Mouse (Mus musculus) gastrocnemius, postnatal 4 days (tissue): ENCODE measurements around the gene Glod5. TPM values are rescaled to one million over a fixed set of nuclear protein-coding genes. Genes with fewer than 3 reads are reported as not detected.

Experiments
- DNase-seq, 2 experiments: peaks; one replicate each; pipeline ENCODE4 v3.0.0; 2021 to 2022; ENCODE audit warnings: low spot score in 2 of 2, mixed read lengths in 2 of 2
- total RNA-seq, 2 experiments: library from RNA; stranded (reverse); gene quantifications; 2 replicates each; pipeline ENCODE4 v1.2.3; 2021

Gene Glod5
- total RNA-seq, 2 experiments from 2014 or later, result not detected

- no peak for DNase-seq
Measured at GRCm38 (mm10) chrX:7968899-7969298, 49.4 kb downstream of the Glod5 start.

- DNase-seq, result no peak
Measured at GRCm38 (mm10) chrX:7968226-7968625, 50.1 kb downstream of the Glod5 start.

GRCm38 (mm10) chrX:7967596-7968201 is 50.6 kb downstream of the Glod5 start:
- no peak for DNase-seq

- DNase-seq, result no peak
Measured at GRCm38 (mm10) chrX:7966161-7966560, 52.1 kb downstream of the Glod5 start.

GRCm38 (mm10) chrX:7963829-7964626 is 54.3 kb downstream of the Glod5 start:
- DNase-seq, result no peak

GRCm38 (mm10) chrX:7958868-7959267 is 59.4 kb downstream of the Glod5 start:
- no peak for DNase-seq

Other genes with a start within 250 kb of the Glod5 start
- 10 to 100 TPM; 24.7 to 34.9 TPM for gene Gripap1, start 228.7 kb downstream of the Glod5 start, total RNA-seq
- gene Kcnd1, start 196.2 kb downstream of the Glod5 start, total RNA-seq, result 1 to 10 TPM; 1.3 to 1.5 TPM
- gene Otud5, start 177.1 kb downstream of the Glod5 start, total RNA-seq, result 10 to 100 TPM; 36.5 to 37.6 TPM
- gene Pim2, start 140.2 kb downstream of the Glod5 start, total RNA-seq, result 1 to 10 TPM; 1.8 TPM
- gene Slc35a2, start 134.5 kb downstream of the Glod5 start, total RNA-seq, result 10 to 100 TPM; 17.0 to 21.2 TPM
- 10 to 100 TPM; 39.3 to 51.3 TPM for gene Pqbp1, start 119.2 kb downstream of the Glod5 start, total RNA-seq
- gene Timm17b, start 119.1 kb downstream of the Glod5 start, total RNA-seq, result 10 to 100 TPM; 61.6 to 63.1 TPM
- gene Gm10491, start 110.7 kb downstream of the Glod5 start, total RNA-seq, result not detected
- gene Gm10490, start 109.0 kb downstream of the Glod5 start, total RNA-seq, result not detected
- gene Pcsk1n, start 98.7 kb downstream of the Glod5 start, total RNA-seq, result under 1 TPM; 0.12 to 0.13 TPM
- gene Eras, start 89.9 kb downstream of the Glod5 start, total RNA-seq, result not detected
- gene Hdac6, start 70.6 kb downstream of the Glod5 start, total RNA-seq, result 10 to 100 TPM; 11.0 to 13.1 TPM
- gene Gata1, start 40.4 kb downstream of the Glod5 start, total RNA-seq, result under 1 TPM; 0.27 to 0.54 TPM
- gene Suv39h1, start 56.3 kb upstream of the Glod5 start, total RNA-seq, result 10 to 100 TPM; 14.7 to 14.9 TPM
- 1 to 10 TPM; 2.8 TPM for gene Was, start 72.0 kb upstream of the Glod5 start, total RNA-seq
- gene Wdr13, start 114.4 kb upstream of the Glod5 start, total RNA-seq, result 10 to 100 TPM; 29.5 to 34.2 TPM
- gene Rbm3, start 127.4 kb upstream of the Glod5 start, total RNA-seq, result 100 to 1,000 TPM; 359 to 459 TPM
- 1 to 10 TPM; 4.6 to 6.1 TPM for gene Tbc1d25, start 157.7 kb upstream of the Glod5 start, total RNA-seq
- gene Ebp, start 175.0 kb upstream of the Glod5 start, total RNA-seq, result 10 to 100 TPM; 22.3 to 24.1 TPM
- 1 to 10 TPM; 4.2 to 5.4 TPM for gene Porcn, start 188.0 kb upstream of the Glod5 start, total RNA-seq
- gene Ftsj1, start 233.9 kb upstream of the Glod5 start, total RNA-seq, result 10 to 100 TPM; 13.4 to 14.8 TPM